Mouse (Mus musculus) layer of hippocampus, postnatal 36 days (tissue): ENCODE data around the gene Cep164. TPM values are rescaled to one million over a fixed set of nuclear protein-coding genes. Genes with fewer than 3 reads are reported as not detected.
A peak's percentile ranks its signal among the peaks of the same experiment; 100 is the strongest.
"Not testable (repeated sequence)": the region's sequence is repeated elsewhere in the genome, so short reads cannot be mapped to it uniquely, and the experiment has no call there.

Source experiments
- DNase-seq, 2 experiments: peaks; one replicate each; pipeline ENCODE4 v3.0.0; 2022
- total RNA-seq, 2 experiments: library from RNA; stranded (reverse); gene quantifications; 2 replicates each; pipeline ENCODE4 v1.2.3; 2021

Gene Cep164
- total RNA-seq, 2 experiments from 2014 or later: 11.0 to 12.9 TPM

- DNase-seq: no peak
Measured at GRCm38 (mm10) chr9:45783249-45784069, 45.0 kb downstream of the Cep164 start.

GRCm38 (mm10) chr9:45779201-45779600 is 49.3 kb downstream of the Cep164 start:
- no peak for DNase-seq

GRCm38 (mm10) chr9:45776176-45776575 is 52.3 kb downstream of the Cep164 start:
- DNase-seq: not testable (repeated sequence)

- no peak for DNase-seq
Measured at GRCm38 (mm10) chr9:45774088-45774487, 54.4 kb downstream of the Cep164 start.

GRCm38 (mm10) chr9:45769596-45769995 is 58.9 kb downstream of the Cep164 start:
- no peak for DNase-seq

- no peak for DNase-seq
Measured at GRCm38 (mm10) chr9:45768421-45768820, 60.1 kb downstream of the Cep164 start.

GRCm38 (mm10) chr9:45767155-45767554 is 61.3 kb downstream of the Cep164 start:
- no peak for DNase-seq

- DNase-seq: no peak
Measured at GRCm38 (mm10) chr9:45766195-45766594, 62.3 kb downstream of the Cep164 start.

GRCm38 (mm10) chr9:45754452-45755091 is 73.9 kb downstream of the Cep164 start:
- DNase-seq: peak; percentile 80 to 82

- no peak for DNase-seq
Measured at GRCm38 (mm10) chr9:45749917-45750316, 78.6 kb downstream of the Cep164 start.

GRCm38 (mm10) chr9:45745451-45745850 is 83.0 kb downstream of the Cep164 start:
- DNase-seq: no peak

- no peak for DNase-seq
Measured at GRCm38 (mm10) chr9:45740584-45740980, 87.9 kb downstream of the Cep164 start.

GRCm38 (mm10) chr9:45739702-45740583 is 88.5 kb downstream of the Cep164 start:
- peak in 1 of 2 experiments; percentile 40 for DNase-seq

- DNase-seq: peak; percentile 41 to 49
Measured at GRCm38 (mm10) chr9:45739001-45739701, 89.3 kb downstream of the Cep164 start.

- no peak for DNase-seq
Measured at GRCm38 (mm10) chr9:45733246-45733645, 95.2 kb downstream of the Cep164 start.

GRCm38 (mm10) chr9:45731851-45732250 is 96.6 kb downstream of the Cep164 start:
- no peak for DNase-seq

GRCm38 (mm10) chr9:45719997-45720396 is 108.5 kb downstream of the Cep164 start:
- no peak for DNase-seq

Other genes starting within 250 kb of the Cep164 start
- gene Bace1, start 9.9 kb upstream of the Cep164 start, total RNA-seq: 10 to 100 TPM; 80.6 to 82.3 TPM
- gene Pcsk7, start 77.8 kb upstream of the Cep164 start, total RNA-seq: 10 to 100 TPM; 23.3 to 25.3 TPM
- gene Rnf214, start 78.2 kb upstream of the Cep164 start, total RNA-seq: 10 to 100 TPM; 68.2 to 76.1 TPM
- gene Tagln, start 107.4 kb upstream of the Cep164 start, total RNA-seq: 1 to 10 TPM; 7.8 to 9.3 TPM
- 10 to 100 TPM; 77.5 to 82.1 TPM for gene Sidt2, start 126.6 kb upstream of the Cep164 start, total RNA-seq
- 100 to 1,000 TPM; 227 to 234 TPM for gene Pafah1b2, start 184.0 kb upstream of the Cep164 start, total RNA-seq
- 100 to 1,000 TPM; 129 to 141 TPM for gene Sik3, start 184.1 kb upstream of the Cep164 start, total RNA-seq